Mouse (Mus musculus): ENCODE measurements around the gene Wdr20. TPM values are rescaled to one million over a fixed set of nuclear protein-coding genes. Genes with fewer than 3 reads are reported as not detected.

The Wdr20 gene
- polyA plus RNA-seq, 2 experiments, result 7.5 to 10.1 TPM

DNA sequence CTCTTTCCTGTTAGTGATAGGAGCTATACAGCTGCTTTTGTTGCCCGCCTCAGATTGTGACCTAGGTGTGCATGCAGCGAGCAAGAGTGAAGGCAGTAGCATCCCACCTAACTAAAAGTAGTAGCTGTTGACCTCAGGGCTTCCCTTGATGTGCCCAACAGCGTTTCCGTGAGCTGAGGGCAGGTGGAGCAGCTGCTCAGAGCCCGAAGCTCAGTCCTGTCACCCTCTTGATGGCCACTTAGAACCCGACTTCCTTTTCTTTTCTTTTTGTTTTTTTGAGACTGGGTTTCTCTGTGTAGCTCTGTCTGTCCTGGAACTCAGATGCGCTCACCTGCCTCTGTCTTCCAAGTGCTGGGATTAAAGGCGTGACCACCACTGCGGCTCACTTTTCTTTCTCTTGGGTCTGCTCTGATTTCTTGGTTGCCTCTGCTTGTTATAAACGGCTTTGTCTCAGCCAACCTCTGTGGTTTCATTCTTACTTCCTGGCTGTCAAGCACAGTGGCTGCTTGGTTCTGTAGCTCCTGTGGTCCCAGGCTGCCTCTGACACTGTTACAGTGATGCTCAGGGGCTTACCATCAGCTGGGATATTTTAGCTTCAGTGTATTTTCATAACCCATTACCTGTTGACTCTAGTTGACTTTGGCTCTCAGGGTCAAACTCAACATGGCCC lies 13.2 kb downstream of the Wdr20 start:
- Histone ChIP-seq H3K4me3 (ENCODE audit: insufficient read depth in 1 of 2, low read depth in 2 of 2, low read length in 2 of 2) (no peak overlapping the region), H3K27me3 (ENCODE audit: control insufficient read depth, insufficient read depth, low read length) (no peaks in the 10 kb centered on the region), H3K9ac (replicated peaks) (no peak overlapping the region), H3K27ac (no peak overlapping the region), H3K4me1 (replicated peaks; ENCODE audit: control insufficient read depth in 2 of 2, insufficient read depth in 2 of 2, low read length in 1 of 2) (no peaks in the 10 kb centered on the region), H3K4me2 (ENCODE audit: low read depth) (no peak overlapping the region), H3K9me3 (ENCODE audit: control insufficient read depth, low read length) (no peaks in the 10 kb centered on the region), H3K36me3 (replicated peaks; ENCODE audit: control insufficient read depth, insufficient read depth, low read depth) (no peaks in the 10 kb centered on the region)
- ATAC-seq (ENCODE audit: insufficient read depth) (no peak), DNase-seq (ENCODE audit: low read depth in 3 of 3, low spot score in 3 of 3) (no peak)
- 42% methylated on average over 10 of the region's 10 CpGs for WGBS (ENCODE audit: insufficient replicate concordance)
- TF ChIP-seq EP300 (IDR thresholded peaks at IDR 0.05; ENCODE audit: low read depth) (no peak), CTCF (IDR thresholded peaks at IDR 0.05; ENCODE audit: low read depth) (no peak)

DNA sequence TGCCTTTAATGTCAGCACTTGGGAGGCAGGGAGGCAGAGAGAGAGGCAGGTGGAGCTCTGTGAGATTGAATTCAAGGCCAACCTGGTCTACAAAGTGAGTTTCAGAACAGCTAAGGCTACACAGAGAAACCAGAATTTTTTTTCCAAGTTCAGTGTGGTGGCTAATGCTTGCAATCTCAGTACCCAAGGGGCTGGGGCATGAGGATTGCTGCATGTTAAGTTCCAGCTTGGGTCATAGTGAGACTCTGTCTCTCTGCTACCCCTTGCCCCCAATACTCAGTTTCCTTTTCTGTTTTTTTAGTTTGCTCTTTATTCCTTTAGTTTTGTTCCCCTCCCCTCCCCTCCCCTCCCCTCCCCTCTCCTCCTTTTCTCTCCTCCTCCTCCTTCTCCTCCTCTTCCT lies 15.0 kb downstream of the Wdr20 start:
- Histone ChIP-seq H3K9me3 (ENCODE audit: control insufficient read depth, low read length) (no peaks in the 10 kb centered on the region), H3K36me3 (replicated peaks; ENCODE audit: control insufficient read depth, insufficient read depth, low read depth) (no peaks in the 10 kb centered on the region), H3K27me3 (ENCODE audit: control insufficient read depth, insufficient read depth, low read length) (no peaks in the 10 kb centered on the region), H3K4me1 (replicated peaks; ENCODE audit: control insufficient read depth in 2 of 2, insufficient read depth in 2 of 2, low read length in 1 of 2) (peaks cover 7 to 10% of the 10 kb centered on the region in 2 experiments), H3K9ac (replicated peaks) (no peak overlapping the region), H3K4me2 (ENCODE audit: low read depth) (no peak overlapping the region), H3K27ac (no peak overlapping the region), H3K4me3 (ENCODE audit: insufficient read depth in 1 of 2, low read depth in 2 of 2, low read length in 2 of 2) (no peak overlapping the region)
- TF ChIP-seq CTCF (IDR thresholded peaks at IDR 0.05; ENCODE audit: low read depth), result no peak
- TF ChIP-seq EP300 (IDR thresholded peaks at IDR 0.05; ENCODE audit: low read depth), result no peak
- no peak for ATAC-seq (ENCODE audit: insufficient read depth)
- DNase-seq (ENCODE audit: low read depth in 3 of 3, low spot score in 3 of 3), result no peak

DNA sequence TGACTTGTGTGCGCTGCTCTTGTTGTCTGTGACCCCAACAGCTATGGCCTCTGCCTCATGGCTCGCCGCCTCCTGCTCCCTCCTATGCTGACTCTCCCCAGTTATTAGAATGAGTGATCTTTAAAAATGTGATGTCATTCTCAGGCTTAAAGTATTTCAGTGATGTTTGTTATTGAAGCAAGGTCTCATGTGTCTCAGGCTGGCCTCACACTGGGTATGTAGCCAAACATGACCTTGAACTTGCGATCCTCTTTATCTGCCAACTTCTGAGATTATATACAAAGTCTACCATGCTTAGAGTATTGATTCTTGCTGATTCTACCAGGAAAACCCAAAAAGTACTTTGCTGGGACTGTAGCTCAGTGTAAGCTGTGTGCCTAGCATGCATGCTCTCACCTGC lies 16.2 kb downstream of the Wdr20 start:
- Histone ChIP-seq H3K27me3 (ENCODE audit: control insufficient read depth, insufficient read depth, low read length) (no peaks in the 10 kb centered on the region), H3K9me3 (ENCODE audit: control insufficient read depth, low read length) (no peaks in the 10 kb centered on the region), H3K4me2 (ENCODE audit: low read depth) (no peak overlapping the region), H3K27ac (no peak overlapping the region), H3K9ac (replicated peaks) (no peak overlapping the region), H3K4me3 (ENCODE audit: insufficient read depth in 1 of 2, low read depth in 2 of 2, low read length in 2 of 2) (no peak overlapping the region), H3K36me3 (replicated peaks; ENCODE audit: control insufficient read depth, insufficient read depth, low read depth) (no peaks in the 10 kb centered on the region), H3K4me1 (replicated peaks; ENCODE audit: control insufficient read depth in 2 of 2, insufficient read depth in 2 of 2, low read length in 1 of 2) (peaks cover 7 to 10% of the 10 kb centered on the region in 2 experiments)
- DNase-seq (ENCODE audit: low read depth in 3 of 3, low spot score in 3 of 3), result no peak
- no peak for ATAC-seq (ENCODE audit: insufficient read depth)
- WGBS (ENCODE audit: insufficient replicate concordance), result 93% methylated on average over 4 of the region's 4 CpGs
- no peak for TF ChIP-seq CTCF (IDR thresholded peaks at IDR 0.05; ENCODE audit: low read depth)
- TF ChIP-seq EP300 (IDR thresholded peaks at IDR 0.05; ENCODE audit: low read depth), result no peak

DNA sequence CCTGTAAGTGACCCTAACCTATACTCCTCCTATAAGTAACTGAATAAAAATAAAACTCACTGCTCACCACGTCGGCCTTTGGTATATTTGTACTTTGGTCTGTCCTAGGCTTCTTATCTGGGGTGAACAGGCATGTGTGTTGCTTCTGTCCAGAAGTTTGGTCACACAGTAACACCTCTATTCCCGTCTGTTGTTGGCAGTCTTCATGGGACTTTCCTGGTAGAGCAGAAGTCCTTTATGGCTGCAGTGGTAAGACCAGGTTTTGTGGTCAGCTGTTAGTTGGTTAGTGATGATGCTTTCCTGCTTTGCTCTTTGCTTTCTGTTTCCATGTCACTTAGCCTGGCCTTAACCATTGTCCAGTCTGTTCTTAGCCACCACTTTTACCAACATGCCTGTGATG lies 19.4 kb downstream of the Wdr20 start:
- DNase-seq (ENCODE audit: low read depth in 3 of 3, low spot score in 3 of 3) (no peak), ATAC-seq (ENCODE audit: insufficient read depth) (peak; percentile 59)
- H3K4me3 ChIP-seq (ENCODE audit: insufficient read depth in 1 of 2, low read depth in 2 of 2, low read length in 2 of 2), result no peak overlapping the region
- WGBS (ENCODE audit: insufficient replicate concordance), result 7% methylated on average over 3 of the region's 3 CpGs
- no peak for TF ChIP-seq CTCF (IDR thresholded peaks at IDR 0.05; ENCODE audit: low read depth)
- TF ChIP-seq EP300 (IDR thresholded peaks at IDR 0.05; ENCODE audit: low read depth), result 0 out of 2 replicates have a peak, but pooled peaks have one; percentile 13
- H3K4me2 ChIP-seq (ENCODE audit: low read depth), result peak overlapping the region; percentile 18; the same call in 1 of the 2 replicates
- H3K9me3 ChIP-seq (ENCODE audit: control insufficient read depth, low read length), result no peaks in the 10 kb centered on the region
- H3K36me3 ChIP-seq (replicated peaks; ENCODE audit: control insufficient read depth, insufficient read depth, low read depth), result no peaks in the 10 kb centered on the region
- H3K27ac ChIP-seq, result no peak overlapping the region
- no peak overlapping the region for H3K9ac ChIP-seq (replicated peaks)
- peaks cover 7 to 16% of the 10 kb centered on the region in 2 experiments for H3K4me1 ChIP-seq (replicated peaks; ENCODE audit: control insufficient read depth in 2 of 2, insufficient read depth in 2 of 2, low read length in 1 of 2)
- no peaks in the 10 kb centered on the region for H3K27me3 ChIP-seq (ENCODE audit: control insufficient read depth, insufficient read depth, low read length)

DNA sequence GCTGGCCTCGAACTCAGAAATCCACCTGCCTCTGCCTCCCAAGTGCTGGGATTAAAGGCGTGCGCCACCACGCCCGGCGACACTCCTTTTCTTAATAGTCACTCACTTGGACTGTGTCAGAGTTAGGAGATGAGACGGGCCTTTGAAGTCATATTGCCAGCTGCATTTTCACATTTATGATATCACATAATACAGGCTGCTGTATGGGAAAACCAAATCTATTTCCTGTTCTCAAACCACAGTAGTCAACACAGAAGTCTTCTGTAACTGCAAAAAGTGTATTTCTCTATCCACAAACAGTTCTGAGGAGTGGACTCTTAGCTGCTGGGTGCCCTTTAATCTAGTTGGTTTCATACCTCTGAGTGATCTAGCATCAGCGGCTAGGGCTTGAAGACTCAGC lies 21.2 kb downstream of the Wdr20 start:
- H3K27me3 ChIP-seq (ENCODE audit: control insufficient read depth, insufficient read depth, low read length), result no peaks in the 10 kb centered on the region
- no peak for TF ChIP-seq CTCF (IDR thresholded peaks at IDR 0.05; ENCODE audit: low read depth)
- no peak for TF ChIP-seq EP300 (IDR thresholded peaks at IDR 0.05; ENCODE audit: low read depth)

More for the DNA sequence above, 21.2 kb downstream of the Wdr20 start:
- H3K4me3 ChIP-seq (ENCODE audit: insufficient read depth in 1 of 2, low read depth in 2 of 2, low read length in 2 of 2), result no peak overlapping the region
- 77% methylated on average over 7 of the region's 8 CpGs for WGBS (ENCODE audit: insufficient replicate concordance)
- H3K4me2 ChIP-seq (ENCODE audit: low read depth), result no peak overlapping the region
- no peak for ATAC-seq (ENCODE audit: insufficient read depth)
- no peak overlapping the region for H3K9ac ChIP-seq (replicated peaks)
- H3K9me3 ChIP-seq (ENCODE audit: control insufficient read depth, low read length), result no peaks in the 10 kb centered on the region
- no peak for DNase-seq (ENCODE audit: low read depth in 3 of 3, low spot score in 3 of 3)
- peaks cover 7 to 16% of the 10 kb centered on the region in 2 experiments for H3K4me1 ChIP-seq (replicated peaks; ENCODE audit: control insufficient read depth in 2 of 2, insufficient read depth in 2 of 2, low read length in 1 of 2)
- no peak overlapping the region for H3K27ac ChIP-seq
- no peaks in the 10 kb centered on the region for H3K36me3 ChIP-seq (replicated peaks; ENCODE audit: control insufficient read depth, insufficient read depth, low read depth)
